Mouse (Mus musculus) thymus, adult 2 months (tissue): Measurements from ENCODE around the gene Arf1.

Experiments
- CTCF ChIP-seq: fragments of 200-500 bp; IDR thresholded peaks from 2 replicates; pipeline ENCODE4 v1.5.1; 2012; ENCODE audit warnings: mild to moderate bottlenecking, control low read depth, low read length, moderate library complexity, borderline replicate concordance; ENCODE audit not compliant: control insufficient read depth, poor library complexity, insufficient read depth; ENCODE audit errors: extremely low read depth
- POLR2A ChIP-seq: fragments of 200-500 bp; IDR thresholded peaks from 2 replicates; pipeline ENCODE4 v1.6.1; 2012; ENCODE audit warnings: mild to moderate bottlenecking, low read length, control low read depth, moderate library complexity; ENCODE audit not compliant: control insufficient read depth, poor library complexity, insufficient read depth; ENCODE audit errors: extremely low read depth

DNA sequence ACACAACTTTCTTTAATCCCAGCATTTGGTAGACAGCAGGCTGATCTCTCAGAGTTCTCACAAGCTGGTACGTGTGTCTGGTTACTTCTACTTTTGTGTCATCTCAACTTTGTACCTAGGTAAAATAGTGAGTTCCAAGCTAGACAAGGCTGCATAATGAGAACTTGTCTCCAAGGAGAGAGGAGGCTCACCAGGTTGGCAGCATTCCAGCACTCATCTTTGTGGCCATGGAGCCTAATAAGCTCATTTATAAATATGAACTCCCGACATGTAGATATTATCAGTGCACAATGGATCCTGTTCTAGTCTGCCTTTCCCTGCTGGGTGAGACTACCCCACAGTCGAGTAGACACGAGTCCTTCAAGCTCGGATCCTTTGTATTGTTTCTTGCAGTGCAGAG lies 18.5 kb downstream of the Arf1 start:
- TF ChIP-seq CTCF (no peak), POLR2A (no peak)
